Mouse (Mus musculus) liver, embryonic 12.5 days (tissue): ENCODE results near the gene Plekhs1. TPM values are rescaled to one million over a fixed set of nuclear protein-coding genes. Genes with fewer than 3 reads are reported as not detected.
"Not testable (repeated sequence)": the region's sequence is repeated elsewhere in the genome, so short reads cannot be mapped to it uniquely, and the experiment has no call there.

Experiments used
- ATAC-seq: fragments of 200-750 bp; cut with Nextera tagmentation; 2 replicates; pipeline ENCODE4 v1.8.0; 2017; ENCODE audit warnings: moderate number of reproducible peaks, mild to moderate bottlenecking, moderate library complexity
- H3K27ac ChIP-seq: fragments of 300-500 bp; sonication (generic); 2 replicates; pipeline ENCODE4 v1.5.1; 2016; ENCODE audit warnings: mild to moderate bottlenecking
- H3K27me3 ChIP-seq: fragments of 300-500 bp; sonication (generic); replicated peaks from 2 replicates; pipeline ENCODE4 v1.6.1; 2016; ENCODE audit warnings: mild to moderate bottlenecking, moderate library complexity
- H3K36me3 ChIP-seq: fragments of 300-500 bp; sonication (generic); 2 replicates; pipeline ENCODE4 v1.6.1; 2016; ENCODE audit warnings: mild to moderate bottlenecking, moderate library complexity
- H3K4me1 ChIP-seq: fragments of 300-500 bp; sonication (generic); 2 replicates; pipeline ENCODE4 v1.6.1; 2016
- H3K4me2 ChIP-seq: fragments of 300-500 bp; sonication (generic); 2 replicates; pipeline ENCODE4 v1.6.1; 2016; ENCODE audit warnings: mild to moderate bottlenecking, moderate library complexity
- H3K4me3 ChIP-seq: fragments of 300-500 bp; sonication (generic); 2 replicates; pipeline ENCODE4 v1.5.1; 2016; ENCODE audit warnings: mild to moderate bottlenecking, moderate library complexity
- H3K9ac ChIP-seq: fragments of 300-500 bp; sonication (generic); 2 replicates; pipeline ENCODE4 v1.6.1; 2016; ENCODE audit warnings: mild to moderate bottlenecking, moderate library complexity
- H3K9me3 ChIP-seq: fragments of 300-500 bp; sonication (generic); replicated peaks from 2 replicates; pipeline ENCODE4 v1.6.1; 2016; ENCODE audit warnings: mild to moderate bottlenecking, moderate library complexity
- WGBS: fragments of 180-500 bp; shearing (Covaris S2); methylation state at CpG from one replicate; pipeline ENCODE4 v1.1.7; 2016; ENCODE audit not compliant: insufficient replicate concordance; 5-methylcytosine and 5-hydroxymethylcytosine counted together
- polyA plus RNA-seq: library from polyadenylated mRNA; unstranded; fragments of >200 nt; fragmentation: Nextera tagmentation; extraction: Ambion mirVana; gene quantifications from 2 replicates; pipeline ENCODE4 v1.2.1, GENCODE M21; 2016

The Plekhs1 gene
- polyA plus RNA-seq, 1 experiment from 2014 or later: not detected

DNA sequence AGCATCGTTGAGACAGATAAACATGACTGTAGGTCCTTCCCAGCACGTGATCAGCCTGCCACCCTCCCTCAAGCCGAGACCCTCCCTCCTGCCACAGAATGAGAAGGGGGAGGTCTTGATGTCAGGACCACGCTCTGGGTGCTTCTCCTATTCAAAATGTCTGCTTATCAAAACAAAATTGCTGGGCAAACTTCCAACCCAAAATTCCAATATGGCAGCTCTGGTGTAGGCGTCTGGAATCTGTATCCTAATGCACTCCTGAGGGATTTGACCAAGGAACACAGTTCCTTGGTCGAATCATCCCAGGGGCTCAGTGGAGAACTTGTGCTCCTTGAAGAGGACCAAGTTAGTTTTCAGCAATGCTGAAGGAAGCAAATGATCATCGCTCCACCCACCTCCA is 25.5 kb downstream of the Plekhs1 start:
- ATAC-seq: no peak
- WGBS: 69% methylated on average over 7 of the region's 7 CpGs

DNA sequence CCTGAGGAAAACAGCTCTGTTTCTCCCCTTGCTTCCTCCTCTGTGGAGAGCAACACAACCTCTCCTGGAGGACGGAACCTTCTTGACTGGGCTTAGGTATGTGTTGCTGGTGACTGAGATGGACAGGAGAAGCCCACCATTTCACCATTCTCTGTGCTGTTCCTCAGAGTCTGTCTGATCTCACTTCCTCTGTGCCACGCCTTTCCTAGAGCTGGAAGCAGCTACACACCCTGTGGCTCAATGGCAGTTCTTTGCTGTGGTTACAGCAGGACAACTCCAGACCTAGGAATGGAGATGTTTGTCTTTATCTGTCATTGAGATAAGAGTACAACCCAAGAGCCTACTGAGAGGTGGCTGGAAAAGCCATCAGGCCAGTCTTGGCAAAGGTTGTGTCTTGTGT is 25.9 kb downstream of the Plekhs1 start:
- peaks cover 10% of the 10 kb centered on the region; the same call in 1 of the 2 replicates for H3K4me1 ChIP-seq
- no peaks in the 10 kb centered on the region for H3K9me3 ChIP-seq
- H3K36me3 ChIP-seq: no peaks in the 10 kb centered on the region
- no peak overlapping the region for H3K4me3 ChIP-seq
- ATAC-seq: no peak
- WGBS: 60% methylated on average over 2 of the region's 2 CpGs
- no peak overlapping the region for H3K9ac ChIP-seq
- no peak overlapping the region for H3K4me2 ChIP-seq
- no peak overlapping the region for H3K27ac ChIP-seq
- no peaks in the 10 kb centered on the region for H3K27me3 ChIP-seq

More for the DNA sequence above, 25.5 kb downstream of the Plekhs1 start:
- Histone ChIP-seq H3K36me3 (no peaks in the 10 kb centered on the region), H3K27ac (no peak overlapping the region), H3K4me2 (no peak overlapping the region), H3K9ac (no peak overlapping the region), H3K9me3 (no peaks in the 10 kb centered on the region), H3K27me3 (no peaks in the 10 kb centered on the region), H3K4me1 (peaks cover 10% of the 10 kb centered on the region; the same call in 1 of the 2 replicates), H3K4me3 (no peak overlapping the region)

DNA sequence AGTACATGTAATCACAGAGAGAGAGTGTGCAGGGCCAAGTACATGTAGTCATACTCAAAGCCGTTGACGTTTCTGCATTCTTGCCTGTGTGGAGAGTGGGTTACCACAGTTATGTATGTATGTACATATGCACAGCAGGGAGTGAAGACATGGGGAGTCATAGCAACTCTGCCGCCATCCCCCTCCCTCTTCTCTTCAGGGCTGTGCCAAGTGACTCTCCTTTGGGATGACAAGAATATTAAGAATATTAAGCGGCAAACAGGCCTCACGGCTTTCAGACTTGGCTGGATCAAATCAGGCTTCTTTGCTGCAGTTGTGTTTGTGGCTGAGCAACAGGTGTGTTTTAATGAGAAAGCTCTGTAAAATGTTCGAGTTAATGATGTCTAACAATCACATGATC is 28.2 kb downstream of the Plekhs1 start:
- no peaks in the 10 kb centered on the region for H3K36me3 ChIP-seq
- H3K4me2 ChIP-seq: no peak overlapping the region
- H3K4me3 ChIP-seq: no peak overlapping the region
- no peaks in the 10 kb centered on the region for H3K27me3 ChIP-seq
- H3K27ac ChIP-seq: no peak overlapping the region
- no peaks in the 10 kb centered on the region for H3K9me3 ChIP-seq
- H3K4me1 ChIP-seq: peaks cover 10% of the 10 kb centered on the region; the same call in 1 of the 2 replicates
- no peak for ATAC-seq
- WGBS: 72% methylated on average over 6 of the region's 6 CpGs
- H3K9ac ChIP-seq: no peak overlapping the region

DNA sequence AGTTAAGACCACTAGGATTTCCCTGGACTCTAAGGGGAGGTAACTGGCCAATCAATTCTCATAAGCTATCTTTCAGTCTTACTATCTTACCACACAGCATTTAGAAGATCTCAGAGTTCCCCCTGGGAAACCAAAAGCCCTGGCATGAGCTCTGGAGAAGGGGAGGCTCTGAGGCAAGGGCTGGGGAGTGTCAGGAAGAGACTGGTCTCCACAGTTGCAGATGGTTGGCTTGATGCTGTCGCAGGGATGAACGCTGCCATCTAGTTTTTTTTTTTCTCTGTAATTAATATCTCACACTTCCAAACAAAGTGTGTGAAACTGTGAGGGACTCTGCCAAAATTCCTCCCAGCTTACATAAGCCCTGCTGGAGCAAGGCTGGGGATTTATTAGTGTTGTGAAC is 32.7 kb downstream of the Plekhs1 start:
- WGBS: no CpG with 5 or more reads among the region's 2 CpGs
- H3K4me1 ChIP-seq, H3K27me3 ChIP-seq, ATAC-seq, H3K27ac ChIP-seq, H3K4me2 ChIP-seq, H3K36me3 ChIP-seq, H3K4me3 ChIP-seq, H3K9ac ChIP-seq, H3K9me3 ChIP-seq: not testable (repeated sequence)

DNA sequence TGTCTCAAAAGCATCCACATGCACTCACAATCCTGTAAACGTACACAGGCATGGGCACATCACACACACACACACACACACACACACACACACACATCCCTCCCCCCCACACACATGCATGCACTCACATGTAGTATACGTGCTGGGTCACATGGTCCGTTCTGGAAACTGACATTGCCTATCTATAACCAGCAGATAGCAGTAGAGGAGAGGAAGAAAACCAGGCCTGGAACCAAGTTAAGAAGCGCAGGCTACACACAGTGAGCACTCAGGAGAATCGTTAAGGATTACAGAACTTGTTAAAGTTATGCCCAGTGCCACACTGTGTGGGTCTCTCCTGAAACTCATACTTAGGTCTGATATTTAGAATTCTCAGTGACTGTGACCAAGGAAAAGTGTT is 41.6 kb downstream of the Plekhs1 start:
- ATAC-seq: not testable (repeated sequence)

DNA sequence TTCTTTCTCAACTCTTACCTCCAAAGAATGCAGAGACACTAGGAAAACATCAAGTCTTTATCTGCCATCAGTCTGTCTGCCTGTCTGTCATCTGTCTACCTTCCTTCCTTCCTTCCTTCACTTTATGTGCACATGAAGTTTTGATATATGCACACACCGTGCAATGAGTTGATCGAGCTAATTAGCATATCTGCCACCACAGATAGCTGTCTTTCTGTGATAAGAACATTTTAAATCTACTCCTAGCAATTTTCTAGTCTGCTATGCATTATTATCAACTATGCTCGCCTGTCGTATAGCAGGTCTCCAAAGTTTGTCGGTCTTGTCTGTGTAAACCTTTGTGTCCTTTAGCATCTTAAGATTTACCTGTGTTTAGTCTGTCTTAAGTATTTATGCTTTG is 42.1 kb downstream of the Plekhs1 start:
- H3K9ac ChIP-seq, H3K36me3 ChIP-seq, H3K4me1 ChIP-seq, H3K27ac ChIP-seq, ATAC-seq, H3K4me3 ChIP-seq, H3K27me3 ChIP-seq, H3K9me3 ChIP-seq, H3K4me2 ChIP-seq: not testable (repeated sequence)
- no CpG with 5 or more reads among the region's 5 CpGs for WGBS

More for the DNA sequence above, 41.6 kb downstream of the Plekhs1 start:
- H3K27me3 ChIP-seq, H3K9me3 ChIP-seq, H3K4me3 ChIP-seq, H3K4me1 ChIP-seq, H3K4me2 ChIP-seq, H3K9ac ChIP-seq, H3K27ac ChIP-seq, H3K36me3 ChIP-seq: not testable (repeated sequence)
- WGBS: no CpG with 5 or more reads among the region's 5 CpGs

DNA sequence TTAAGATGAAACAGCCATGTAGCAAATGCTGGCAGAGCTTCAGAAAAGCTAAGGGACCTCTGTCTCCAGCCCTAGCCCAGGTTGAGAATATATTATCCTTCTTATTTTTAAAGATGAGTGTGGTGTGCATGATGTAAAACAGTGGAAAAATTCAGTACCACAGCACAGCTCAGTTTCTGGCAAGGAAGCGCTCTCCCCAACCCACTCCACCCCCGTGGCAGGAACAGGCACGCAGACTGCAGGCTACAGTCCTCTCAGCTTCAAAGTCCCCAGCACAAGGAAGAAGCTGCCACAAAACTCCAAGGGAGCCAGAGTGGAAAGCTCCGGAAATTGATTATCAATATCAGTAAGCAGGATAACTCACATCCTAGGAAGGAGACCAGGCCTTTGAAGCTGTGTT is 49.8 kb downstream of the Plekhs1 start:
- H3K36me3 ChIP-seq, H3K9ac ChIP-seq, ATAC-seq, H3K9me3 ChIP-seq, H3K27ac ChIP-seq, H3K4me1 ChIP-seq, H3K4me3 ChIP-seq, H3K27me3 ChIP-seq, H3K4me2 ChIP-seq: not testable (repeated sequence)
- no CpG with 5 or more reads among the region's 4 CpGs for WGBS

DNA sequence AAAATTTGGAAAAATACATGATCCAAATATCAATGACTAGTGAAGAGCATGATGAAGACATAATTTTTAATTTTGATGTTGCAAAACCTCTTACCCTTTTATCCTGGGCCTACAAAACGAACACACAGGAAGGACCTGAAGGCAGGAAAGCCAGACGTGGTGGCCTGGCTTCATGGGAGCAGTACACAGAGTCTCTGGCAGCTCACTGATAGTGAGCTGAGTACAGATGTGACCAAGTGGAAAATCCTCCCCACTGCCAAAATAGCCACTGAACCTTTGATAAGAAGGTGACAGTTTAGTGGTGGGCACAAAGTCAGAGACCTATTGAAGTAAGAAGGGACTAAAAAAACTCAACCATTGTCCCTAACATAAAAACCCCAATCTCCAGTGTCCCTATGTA is 52.1 kb downstream of the Plekhs1 start:
- not testable (repeated sequence) for H3K27me3 ChIP-seq, H3K27ac ChIP-seq, H3K4me3 ChIP-seq, H3K4me1 ChIP-seq, H3K9me3 ChIP-seq, H3K4me2 ChIP-seq, H3K9ac ChIP-seq, H3K36me3 ChIP-seq
- ATAC-seq: 0 out of 2 replicates have a peak, but pooled peaks have one; percentile 37
- no CpG with 5 or more reads among the region's 2 CpGs for WGBS

DNA sequence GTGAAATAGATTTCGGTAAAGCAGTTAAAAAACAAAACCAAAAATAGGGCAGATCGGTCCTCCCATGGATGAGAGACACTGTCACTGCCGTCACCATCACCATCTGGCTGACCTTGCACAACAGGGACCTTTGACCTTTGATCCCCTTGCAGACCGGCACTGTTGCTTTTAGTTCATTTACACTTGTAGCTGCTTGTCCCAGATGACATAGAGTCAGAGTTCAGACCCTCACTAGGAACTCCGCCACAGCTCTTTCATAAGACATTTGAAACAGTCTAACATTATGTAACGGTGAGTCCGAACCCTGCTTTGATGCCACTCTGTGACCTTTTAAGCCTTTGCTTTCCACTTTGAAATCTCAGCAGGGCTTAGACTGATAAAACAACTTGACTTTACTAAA is 58.0 kb downstream of the Plekhs1 start:
- not testable (repeated sequence) for H3K36me3 ChIP-seq, H3K9ac ChIP-seq, H3K27me3 ChIP-seq, ATAC-seq, H3K9me3 ChIP-seq, H3K4me1 ChIP-seq, H3K4me3 ChIP-seq, H3K4me2 ChIP-seq, H3K27ac ChIP-seq
- no CpG with 5 or more reads among the region's 7 CpGs for WGBS

DNA sequence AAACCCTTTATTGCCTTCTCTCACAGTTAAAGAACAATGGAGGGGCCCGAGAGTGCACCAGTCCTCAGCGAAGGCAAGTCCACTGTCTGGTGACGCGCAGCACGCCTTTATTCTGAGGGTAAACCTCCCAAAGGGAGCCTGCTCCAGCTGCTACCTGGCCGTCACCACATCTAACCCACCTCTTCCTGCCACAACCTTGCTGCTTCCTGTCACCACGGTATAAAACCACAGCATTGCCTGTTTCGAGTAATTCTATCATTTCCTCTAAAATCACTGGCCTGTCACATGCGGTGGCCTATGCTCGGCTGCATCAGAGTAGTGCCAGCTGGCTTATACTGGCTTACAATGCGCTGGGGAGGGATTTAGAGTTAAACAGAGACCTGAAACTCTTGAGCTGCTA is 69.1 kb downstream of the Plekhs1 start:
- WGBS: no CpG with 5 or more reads among the region's 11 CpGs
- H3K36me3 ChIP-seq: peaks cover 28% of the 10 kb centered on the region
- H3K4me2 ChIP-seq, H3K4me3 ChIP-seq, H3K27me3 ChIP-seq, H3K27ac ChIP-seq, H3K4me1 ChIP-seq, H3K9me3 ChIP-seq, H3K9ac ChIP-seq, ATAC-seq: not testable (repeated sequence)

DNA sequence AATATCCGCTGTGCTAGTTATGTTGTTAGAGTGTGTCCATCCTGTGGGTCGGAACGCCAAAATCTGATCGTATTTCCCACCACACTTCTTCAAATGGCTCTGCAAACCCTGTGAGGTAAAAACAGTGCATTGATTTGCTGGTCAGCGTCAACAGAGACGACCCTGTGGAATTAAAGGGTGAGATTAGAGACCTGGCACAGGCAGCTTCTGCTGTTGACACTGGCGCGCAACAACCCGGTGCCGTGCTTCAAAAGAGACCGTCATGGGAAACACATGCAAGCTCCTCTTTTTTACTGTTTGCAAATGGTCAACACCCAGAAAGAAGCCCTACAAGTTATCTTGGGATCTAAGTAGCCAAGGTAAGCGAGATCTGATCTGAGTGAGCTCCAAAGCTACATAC is 69.8 kb downstream of the Plekhs1 start:
- no peaks in the 10 kb centered on the region for H3K27me3 ChIP-seq
- no peak for ATAC-seq
- H3K4me2 ChIP-seq: no peak overlapping the region
- no peak overlapping the region for H3K27ac ChIP-seq
- H3K4me3 ChIP-seq: no peak overlapping the region
- 79% methylated on average over 12 of the region's 12 CpGs for WGBS
- no peaks in the 10 kb centered on the region for H3K4me1 ChIP-seq
- H3K9ac ChIP-seq: no peak overlapping the region
- H3K36me3 ChIP-seq: peaks cover 35% of the 10 kb centered on the region
- no peaks in the 10 kb centered on the region for H3K9me3 ChIP-seq

DNA sequence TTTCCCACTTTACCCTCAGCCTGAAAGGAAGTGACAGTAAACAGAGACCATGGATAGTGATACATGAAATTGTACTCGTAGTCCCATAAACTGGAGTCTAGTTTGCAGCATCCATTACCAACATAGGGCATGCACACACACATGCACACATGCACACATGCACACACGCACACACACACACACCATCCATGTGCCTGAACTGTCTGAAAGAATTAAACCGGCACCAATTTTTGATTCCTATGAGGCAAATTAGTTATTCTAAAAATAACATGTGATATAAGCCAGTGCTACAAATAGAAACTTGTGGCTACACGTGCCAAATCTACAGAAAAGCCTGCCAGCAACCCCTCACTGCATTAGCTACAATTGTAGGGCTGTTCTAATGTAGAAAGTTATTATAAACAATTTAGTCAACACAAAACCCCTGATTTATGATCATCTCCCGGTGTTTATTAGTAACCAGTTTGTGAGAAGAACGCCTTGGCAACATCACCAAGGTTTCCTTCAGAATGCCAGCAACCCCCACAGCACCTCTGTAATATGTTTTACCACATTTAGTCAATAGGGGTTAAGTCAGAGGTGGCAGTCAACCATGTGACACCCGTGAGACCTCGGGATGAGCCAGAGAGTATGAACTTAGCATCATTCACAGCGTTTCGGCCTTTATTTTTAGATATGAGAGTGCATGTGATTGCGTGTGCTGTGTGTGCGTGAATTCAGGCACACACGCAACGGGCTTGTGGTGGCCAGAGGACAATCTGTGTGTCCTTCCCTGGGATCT is 72.0 kb downstream of the Plekhs1 start:
- no peak overlapping the region for H3K9ac ChIP-seq
- H3K4me2 ChIP-seq: no peak overlapping the region
- H3K4me1 ChIP-seq: no peaks in the 10 kb centered on the region
- H3K4me3 ChIP-seq: no peak overlapping the region
- H3K9me3 ChIP-seq: no peaks in the 10 kb centered on the region
- H3K27me3 ChIP-seq: no peaks in the 10 kb centered on the region
- 82% methylated on average over 14 of the region's 14 CpGs for WGBS
- ATAC-seq: no peak
- H3K36me3 ChIP-seq: peaks cover 56% of the 10 kb centered on the region
- H3K27ac ChIP-seq: no peak overlapping the region

DNA sequence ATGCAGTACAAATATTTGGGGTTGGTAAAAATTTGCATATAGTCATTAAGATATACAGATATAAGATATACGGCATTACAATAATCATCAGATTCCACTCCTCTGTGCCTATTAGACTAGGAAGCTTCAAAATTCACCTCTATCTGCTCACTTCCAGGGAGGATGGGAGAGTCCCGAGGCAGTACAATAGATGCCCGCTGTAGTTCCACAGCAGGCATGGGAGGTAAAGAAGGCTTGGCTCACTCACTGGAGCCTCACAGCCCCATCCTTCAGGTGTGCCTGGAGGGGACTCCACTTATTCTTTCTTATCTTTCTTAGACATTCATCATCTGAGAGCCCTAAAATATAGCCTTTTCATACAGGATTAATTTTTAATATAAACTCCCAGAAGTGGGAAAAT is 72.9 kb downstream of the Plekhs1 start:
- H3K4me1 ChIP-seq: no peaks in the 10 kb centered on the region
- H3K27me3 ChIP-seq: no peaks in the 10 kb centered on the region
- no peak overlapping the region for H3K4me2 ChIP-seq
- no peaks in the 10 kb centered on the region for H3K9me3 ChIP-seq
- WGBS: 85% methylated on average over 3 of the region's 3 CpGs
- no peak overlapping the region for H3K27ac ChIP-seq
- no peak for ATAC-seq
- H3K36me3 ChIP-seq: peaks cover 62% of the 10 kb centered on the region
- H3K4me3 ChIP-seq: no peak overlapping the region
- no peak overlapping the region for H3K9ac ChIP-seq
